Mouse (Mus musculus) liver, adult 2 months (tissue): Measurements from ENCODE around the gene Phlda3.

Experiments used
- CTCF ChIP-seq: fragments of 200-500 bp; IDR thresholded peaks from 2 replicates; pipeline ENCODE4 v1.5.1; 2011; ENCODE audit warnings: low read depth, low read length, control low read depth
- POLR2A ChIP-seq: fragments of 200-500 bp; IDR thresholded peaks from 2 replicates; pipeline ENCODE4 v1.6.1; 2011; ENCODE audit warnings: low read length, control low read depth; ENCODE audit not compliant: insufficient read depth; ENCODE audit errors: extremely low read depth

- peak; percentile 66; the same call in 1 of the 2 replicates for TF ChIP-seq POLR2A
- TF ChIP-seq CTCF = no peak
These were observed 37.1 kb upstream of the Phlda3 start for GRCm38 (mm10) chr1:135728631-135729366.
